Mouse (Mus musculus): Measurements from ENCODE around the gene Itgb3.
"Not testable (repeated sequence)": the region's sequence is repeated elsewhere in the genome, so short reads cannot be mapped to it uniquely, and the experiment has no call there.

Gene Itgb3

GRCm38 (mm10) chr11:104607491-104608245 is at the start of gene Itgb3:
Gene Itgb3, plus strand, starts transcription at chr11:104608000.
- peak; percentile 86 for DNase-seq

GRCm38 (mm10) chr11:104558065-104558464 is 49.7 kb upstream of the Itgb3 start:
- DNase-seq: no peak

- no peak for DNase-seq
Observed at GRCm38 (mm10) chr11:104558651-104559403, 49.0 kb upstream of the Itgb3 start.

GRCm38 (mm10) chr11:104560971-104561370 is 46.8 kb upstream of the Itgb3 start:
- DNase-seq: no peak

- no peak for DNase-seq
Observed at GRCm38 (mm10) chr11:104563496-104563895, 44.3 kb upstream of the Itgb3 start.

GRCm38 (mm10) chr11:104565172-104565571 is 42.6 kb upstream of the Itgb3 start:
- no peak for DNase-seq

GRCm38 (mm10) chr11:104566097-104566496 is 41.7 kb upstream of the Itgb3 start:
- DNase-seq: no peak

GRCm38 (mm10) chr11:104566796-104567195 is 41.0 kb upstream of the Itgb3 start:
- DNase-seq: no peak

GRCm38 (mm10) chr11:104567736-104568135 is 40.1 kb upstream of the Itgb3 start:
- DNase-seq: no peak

GRCm38 (mm10) chr11:104568326-104568725 is 39.5 kb upstream of the Itgb3 start:
- DNase-seq: no peak

- DNase-seq: not testable (repeated sequence)
Observed at GRCm38 (mm10) chr11:104570515-104570914, 37.3 kb upstream of the Itgb3 start.

- DNase-seq: peak; percentile 33
Observed at GRCm38 (mm10) chr11:104571373-104571772, 36.4 kb upstream of the Itgb3 start.

GRCm38 (mm10) chr11:104572091-104572490 is 35.7 kb upstream of the Itgb3 start:
- no peak for DNase-seq

GRCm38 (mm10) chr11:104572566-104572965 is 35.2 kb upstream of the Itgb3 start:
- peak; percentile 28 for DNase-seq

GRCm38 (mm10) chr11:104576772-104577612 is 30.8 kb upstream of the Itgb3 start:
- no peak for DNase-seq

- no peak for DNase-seq
Observed at GRCm38 (mm10) chr11:104578074-104578473, 29.7 kb upstream of the Itgb3 start.

GRCm38 (mm10) chr11:104579084-104579483 is 28.7 kb upstream of the Itgb3 start:
- no peak for DNase-seq

- no peak for DNase-seq
Observed at GRCm38 (mm10) chr11:104579575-104579974, 28.2 kb upstream of the Itgb3 start.

GRCm38 (mm10) chr11:104580091-104580490 is 27.7 kb upstream of the Itgb3 start:
- peak; percentile 27 for DNase-seq

GRCm38 (mm10) chr11:104580606-104581005 is 27.2 kb upstream of the Itgb3 start:
- DNase-seq: no peak

GRCm38 (mm10) chr11:104581446-104582307 is 26.1 kb upstream of the Itgb3 start:
- DNase-seq: peak; percentile 19

GRCm38 (mm10) chr11:104582308-104582606 is 25.5 kb upstream of the Itgb3 start:
- no peak for DNase-seq
